Mouse (Mus musculus): ENCODE results near the gene Tagap1.
"Not testable (repeated sequence)": the region's sequence is repeated elsewhere in the genome, so short reads cannot be mapped to it uniquely, and the experiment has no call there.

DNA sequence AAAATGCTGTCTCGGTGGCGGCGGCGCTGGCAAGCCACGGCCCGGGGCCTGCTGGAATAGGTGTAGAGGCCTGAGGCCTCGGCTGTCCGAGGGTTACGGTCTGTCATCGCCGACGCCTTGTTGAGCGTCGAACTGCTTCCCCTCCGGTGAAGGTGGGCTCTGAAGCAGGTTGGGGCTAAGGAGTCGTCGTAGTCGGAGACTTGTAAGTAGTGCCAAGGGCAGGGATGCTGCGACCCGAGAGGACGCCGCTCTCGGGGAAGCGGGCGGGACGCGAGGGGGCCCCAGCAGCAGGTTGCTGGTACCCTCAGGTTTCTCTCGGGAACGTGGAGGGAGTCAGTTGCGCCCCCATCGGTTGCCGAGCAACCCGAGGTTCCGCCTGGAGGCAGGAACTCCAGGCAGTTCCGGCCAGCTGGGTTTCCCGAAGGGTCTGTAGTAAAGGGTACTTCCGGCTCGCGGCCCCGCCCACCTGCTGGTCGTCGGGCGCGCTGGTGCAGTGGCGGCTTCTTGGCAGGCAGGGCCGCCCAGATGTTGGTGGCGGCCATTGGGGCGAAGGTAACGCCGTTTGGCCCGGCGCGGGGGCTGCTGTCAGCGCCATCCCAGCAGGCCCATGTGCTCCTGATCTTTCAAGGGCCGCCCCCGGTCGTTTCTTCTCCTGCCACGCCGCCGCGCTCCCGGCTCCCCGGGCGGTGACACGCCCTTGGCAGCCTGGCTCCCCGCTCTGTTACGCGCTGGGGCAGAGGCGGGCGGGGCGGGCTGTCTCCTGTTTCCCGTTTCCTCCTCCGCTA is 12.8 kb downstream of the Tagap1 start, which contains the start of gene Rsph3b:
- TF ChIP-seq POLR2A (IDR thresholded peaks at IDR 0.05; ENCODE audit: control insufficient read depth, low read depth, low read length) = peak; percentile 75
- not testable (repeated sequence) for TF ChIP-seq CTCF (IDR thresholded peaks at IDR 0.05; ENCODE audit: control insufficient read depth, insufficient read depth, insufficient replicate concordance, low read depth, low read length)
